Mouse (Mus musculus) intestine, embryonic 14.5 days (tissue): ENCODE results near the gene Tram2. TPM values are rescaled to one million over a fixed set of nuclear protein-coding genes. Genes with fewer than 3 reads are reported as not detected.

Experiments
- ATAC-seq: fragments of 200-750 bp; cut with Nextera tagmentation; replicated peaks from 2 replicates; pipeline ENCODE4 v1.8.0; 2017; ENCODE audit warnings: low read depth, moderate number of reproducible peaks, moderate TSS enrichment, moderate library complexity; ENCODE audit not compliant: low FRiP score, low TSS enrichment
- DNase-seq: peaks from one replicate; pipeline ENCODE4 v3.0.0-alpha.2; 2018; ENCODE audit warnings: low spot score
- H3K27ac ChIP-seq: fragments of 300-500 bp; sonication (generic); 2 replicates; pipeline ENCODE4 v1.5.1; 2014; ENCODE audit warnings: low read depth, mild to moderate bottlenecking, control low read depth
- H3K27me3 ChIP-seq: fragments of 300-500 bp; sonication (generic); replicated peaks from 2 replicates; pipeline ENCODE4 v1.6.1; 2014; ENCODE audit warnings: low read length, control low read depth; ENCODE audit not compliant: control insufficient read depth, insufficient read depth
- H3K36me3 ChIP-seq: fragments of 300-500 bp; sonication (generic); 2 replicates; pipeline ENCODE4 v1.6.1; 2014; ENCODE audit warnings: low read length, control low read depth; ENCODE audit not compliant: control insufficient read depth, insufficient read depth
- H3K4me1 ChIP-seq: fragments of 300-500 bp; sonication (generic); replicated peaks from 2 replicates; pipeline ENCODE4 v1.6.1; 2014; ENCODE audit warnings: low read length, control low read depth, mixed read lengths; ENCODE audit not compliant: control insufficient read depth, insufficient read depth
- H3K4me2 ChIP-seq: fragments of 300-500 bp; sonication (generic); 2 replicates; pipeline ENCODE4 v1.6.1; 2014; ENCODE audit warnings: low read length
- H3K4me3 ChIP-seq: fragments of 300-500 bp; sonication (generic); 2 replicates; pipeline ENCODE4 v1.5.1; 2014; ENCODE audit warnings: low read depth, low read length, control low read depth, mixed read lengths
- H3K9ac ChIP-seq: fragments of 300-500 bp; sonication (generic); 2 replicates; pipeline ENCODE4 v1.6.1; 2014; ENCODE audit warnings: mild to moderate bottlenecking, low read length
- H3K9me3 ChIP-seq: fragments of 300-500 bp; sonication (generic); 2 replicates; pipeline ENCODE4 v1.6.1; 2016; ENCODE audit warnings: low read length, control low read depth; ENCODE audit not compliant: control insufficient read depth
- WGBS: fragments of 180-500 bp; shearing (Covaris S2); extraction: QIAGEN DNeasy Blood & Tissue Kit; methylation state at CpG from one replicate; pipeline ENCODE4 v1.1.7; 2014; 5-methylcytosine and 5-hydroxymethylcytosine counted together
- polyA plus RNA-seq: library from polyadenylated mRNA; unstranded; fragments of >200 nt; fragmentation: Nextera tagmentation; extraction: Ambion mirVana; gene quantifications from 2 replicates; pipeline ENCODE4 v1.2.1, GENCODE M21; 2014

The Tram2 gene
- polyA plus RNA-seq, 1 experiment from 2014 or later = 10.4 TPM

- no peak overlapping the region for H3K4me2 ChIP-seq
- no peaks in the 10 kb centered on the region for H3K27me3 ChIP-seq
- H3K36me3 ChIP-seq = peaks cover 36% of the 10 kb centered on the region
- H3K9ac ChIP-seq = no peak overlapping the region
- no peak overlapping the region for H3K27ac ChIP-seq
- ATAC-seq (no peak), DNase-seq (no peak)
- no peaks in the 10 kb centered on the region for H3K4me1 ChIP-seq
- H3K9me3 ChIP-seq = no peaks in the 10 kb centered on the region
- WGBS = 54% methylated on average over 13 of the region's 13 CpGs
- H3K4me3 ChIP-seq = no peak overlapping the region
These were observed 81.1 kb downstream of the Tram2 start for GRCm38 (mm10) chr1:20997881-20998389.

- Histone ChIP-seq H3K4me3 (no peak overlapping the region), H3K36me3 (peaks cover 30% of the 10 kb centered on the region), H3K4me1 (no peaks in the 10 kb centered on the region), H3K4me2 (no peak overlapping the region), H3K27me3 (no peaks in the 10 kb centered on the region), H3K27ac (no peak overlapping the region), H3K9me3 (no peaks in the 10 kb centered on the region), H3K9ac (no peak overlapping the region)
- ATAC-seq (no peak), DNase-seq (no peak)
- WGBS = 60% methylated on average over 2 of the region's 2 CpGs
These were observed 81.7 kb downstream of the Tram2 start for GRCm38 (mm10) chr1:20997328-20997689.

GRCm38 (mm10) chr1:20996603-20997327 is 82.3 kb downstream of the Tram2 start:
- no peaks in the 10 kb centered on the region for H3K4me1 ChIP-seq
- H3K4me2 ChIP-seq = no peak overlapping the region
- H3K36me3 ChIP-seq = peaks cover 25% of the 10 kb centered on the region
- ATAC-seq = no peak
- no peak overlapping the region for H3K4me3 ChIP-seq
- no peak overlapping the region for H3K9ac ChIP-seq
- no peak for DNase-seq
- WGBS = 67% methylated on average over 17 of the region's 17 CpGs
- no peaks in the 10 kb centered on the region for H3K9me3 ChIP-seq
- H3K27me3 ChIP-seq = no peaks in the 10 kb centered on the region
- no peak overlapping the region for H3K27ac ChIP-seq

GRCm38 (mm10) chr1:20995331-20995986 is 83.6 kb downstream of the Tram2 start:
- H3K36me3 ChIP-seq = peaks cover 15% of the 10 kb centered on the region
- no peaks in the 10 kb centered on the region for H3K9me3 ChIP-seq
- no peak overlapping the region for H3K27ac ChIP-seq
- no peak overlapping the region for H3K9ac ChIP-seq
- H3K4me2 ChIP-seq = no peak overlapping the region
- DNase-seq (no peak), ATAC-seq (no peak)
- 67% methylated on average over 7 of the region's 7 CpGs for WGBS
- no peaks in the 10 kb centered on the region for H3K4me1 ChIP-seq
- no peak overlapping the region for H3K4me3 ChIP-seq
- no peaks in the 10 kb centered on the region for H3K27me3 ChIP-seq

GRCm38 (mm10) chr1:20994338-20994737 is 84.7 kb downstream of the Tram2 start:
- H3K9me3 ChIP-seq = no peaks in the 10 kb centered on the region
- WGBS = 90% methylated on average over 5 of the region's 5 CpGs
- ATAC-seq = no peak

GRCm38 (mm10) chr1:20993690-20994089 is 85.3 kb downstream of the Tram2 start:
- Histone ChIP-seq H3K36me3 (peaks cover 5% of the 10 kb centered on the region), H3K27ac (no peak overlapping the region), H3K9ac (no peak overlapping the region), H3K4me1 (no peaks in the 10 kb centered on the region), H3K9me3 (no peaks in the 10 kb centered on the region), H3K4me2 (no peak overlapping the region), H3K27me3 (no peaks in the 10 kb centered on the region), H3K4me3 (no peak overlapping the region)
- ATAC-seq = no peak
- WGBS = 84% methylated on average over 3 of the region's 3 CpGs
- no peak for DNase-seq

More at GRCm38 (mm10) chr1:20994338-20994737, 84.7 kb downstream of the Tram2 start:
- Histone ChIP-seq H3K27ac (no peak overlapping the region), H3K36me3 (peaks cover 8% of the 10 kb centered on the region), H3K9ac (no peak overlapping the region), H3K27me3 (no peaks in the 10 kb centered on the region), H3K4me1 (no peaks in the 10 kb centered on the region), H3K4me3 (no peak overlapping the region), H3K4me2 (no peak overlapping the region)
- DNase-seq = no peak

- 89% methylated on average over 11 of the region's 11 CpGs for WGBS
- H3K4me2 ChIP-seq = no peak overlapping the region
- no peak overlapping the region for H3K9ac ChIP-seq
- no peaks in the 10 kb centered on the region for H3K9me3 ChIP-seq
- no peaks in the 10 kb centered on the region for H3K27me3 ChIP-seq
- no peak overlapping the region for H3K27ac ChIP-seq
- no peak for ATAC-seq
- no peaks in the 10 kb centered on the region for H3K36me3 ChIP-seq
- no peak overlapping the region for H3K4me3 ChIP-seq
- DNase-seq = no peak
- no peaks in the 10 kb centered on the region for H3K4me1 ChIP-seq
These were observed 89.5 kb downstream of the Tram2 start for GRCm38 (mm10) chr1:20989461-20990083.

GRCm38 (mm10) chr1:20986378-20987056 is 92.5 kb downstream of the Tram2 start:
- Histone ChIP-seq H3K9me3 (no peaks in the 10 kb centered on the region), H3K36me3 (no peaks in the 10 kb centered on the region), H3K27me3 (no peaks in the 10 kb centered on the region), H3K9ac (no peak overlapping the region), H3K27ac (no peak overlapping the region), H3K4me1 (no peaks in the 10 kb centered on the region), H3K4me3 (no peak overlapping the region), H3K4me2 (no peak overlapping the region)
- WGBS = 68% methylated on average over 10 of the region's 10 CpGs
- ATAC-seq (no peak), DNase-seq (no peak)
